Mouse (Mus musculus): ENCODE measurements around the gene Cenpx. TPM values are rescaled to one million over a fixed set of nuclear protein-coding genes. Genes with fewer than 3 reads are reported as not detected.

Gene Cenpx
- polyA plus RNA-seq, 1 experiment from 2014 or later = 123 TPM

Other genes with a start within 250 kb of the Cenpx start
- gene Arl16, start 246.1 kb downstream of the Cenpx start, polyA plus RNA-seq (2016; fragmentation: Nextera tagmentation; extraction: Ambion mirVana) = 54.2 and 65.6 TPM in 2 replicates
- gene Mrpl12, start 229.1 kb downstream of the Cenpx start, polyA plus RNA-seq (2016; fragmentation: Nextera tagmentation; extraction: Ambion mirVana) = 187 and 250 TPM in 2 replicates
- 69.0 and 71.8 TPM in 2 replicates for gene Slc25a10, start 221.9 kb downstream of the Cenpx start, polyA plus RNA-seq (2016; fragmentation: Nextera tagmentation; extraction: Ambion mirVana)
- gene Gcgr, start 183.0 kb downstream of the Cenpx start, polyA plus RNA-seq (2016; fragmentation: Nextera tagmentation; extraction: Ambion mirVana) = 0.26 and 1.1 TPM in 2 replicates
- gene Mcrip1, start 164.0 kb downstream of the Cenpx start, polyA plus RNA-seq (2016; fragmentation: Nextera tagmentation; extraction: Ambion mirVana) = 223 and 235 TPM in 2 replicates
- gene Ppp1r27, start 162.6 kb downstream of the Cenpx start, polyA plus RNA-seq (2016; fragmentation: Nextera tagmentation; extraction: Ambion mirVana) = 0.25 and 0.26 TPM in 2 replicates
- gene P4hb, start 140.5 kb downstream of the Cenpx start, polyA plus RNA-seq (2016; fragmentation: Nextera tagmentation; extraction: Ambion mirVana) = 613 and 656 TPM in 2 replicates
- 742 and 814 TPM in 2 replicates for gene Arhgdia, start 132.1 kb downstream of the Cenpx start, polyA plus RNA-seq (2016; fragmentation: Nextera tagmentation; extraction: Ambion mirVana)
- 720 and 728 TPM in 2 replicates for gene Alyref, start 115.4 kb downstream of the Cenpx start, polyA plus RNA-seq (2016; fragmentation: Nextera tagmentation; extraction: Ambion mirVana)
- gene Anapc11, start 115.3 kb downstream of the Cenpx start, polyA plus RNA-seq (2016; fragmentation: Nextera tagmentation; extraction: Ambion mirVana) = 201 and 207 TPM in 2 replicates
- gene Npb, start 105.3 kb downstream of the Cenpx start, polyA plus RNA-seq (2016; fragmentation: Nextera tagmentation; extraction: Ambion mirVana) = 0.56 TPM in 1 of 2 replicates, not detected in the other
- 161 and 169 TPM in 2 replicates for gene Pcyt2, start 95.8 kb downstream of the Cenpx start, polyA plus RNA-seq (2016; fragmentation: Nextera tagmentation; extraction: Ambion mirVana)
- gene Sirt7, start 88.5 kb downstream of the Cenpx start, polyA plus RNA-seq (2016; fragmentation: Nextera tagmentation; extraction: Ambion mirVana) = 27.2 and 28.8 TPM in 2 replicates
- gene Mafg, start 80.1 kb downstream of the Cenpx start, polyA plus RNA-seq (2016; fragmentation: Nextera tagmentation; extraction: Ambion mirVana) = 25.9 and 28.1 TPM in 2 replicates
- gene Pycr1, start 70.0 kb downstream of the Cenpx start, polyA plus RNA-seq (2016; fragmentation: Nextera tagmentation; extraction: Ambion mirVana) = 40.6 TPM in 2 replicates
- gene Myadml2, start 65.6 kb downstream of the Cenpx start, polyA plus RNA-seq (2016; fragmentation: Nextera tagmentation; extraction: Ambion mirVana) = not detected in 2 replicates
- 9.1 and 10.1 TPM in 2 replicates for gene Notum, start 52.6 kb downstream of the Cenpx start, polyA plus RNA-seq (2016; fragmentation: Nextera tagmentation; extraction: Ambion mirVana)
- 166 and 171 TPM in 2 replicates for gene Aspscr1, start 40.8 kb downstream of the Cenpx start, polyA plus RNA-seq (2016; fragmentation: Nextera tagmentation; extraction: Ambion mirVana)
- gene Lrrc45, start 187 bp upstream of the Cenpx start, polyA plus RNA-seq (2016; fragmentation: Nextera tagmentation; extraction: Ambion mirVana) = 52.8 and 60.8 TPM in 2 replicates
- 25.4 and 28.8 TPM in 2 replicates for gene Rac3, start 7.7 kb upstream of the Cenpx start, polyA plus RNA-seq (2016; fragmentation: Nextera tagmentation; extraction: Ambion mirVana)
- gene Dcxr, start 13.5 kb upstream of the Cenpx start, polyA plus RNA-seq (2016; fragmentation: Nextera tagmentation; extraction: Ambion mirVana) = 14.0 and 15.9 TPM in 2 replicates
- 15.2 and 16.3 TPM in 2 replicates for gene Cbr2, start 18.4 kb upstream of the Cenpx start, polyA plus RNA-seq (2016; fragmentation: Nextera tagmentation; extraction: Ambion mirVana)
- gene Hmga1b, start 49.1 kb upstream of the Cenpx start, polyA plus RNA-seq (2016; fragmentation: Nextera tagmentation; extraction: Ambion mirVana) = 9.3 and 20.0 TPM in 2 replicates
- 35.7 and 40.4 TPM in 2 replicates for gene Rfng, start 70.5 kb upstream of the Cenpx start, polyA plus RNA-seq (2016; fragmentation: Nextera tagmentation; extraction: Ambion mirVana)
- gene Gps1, start 70.5 kb upstream of the Cenpx start, polyA plus RNA-seq (2016; fragmentation: Nextera tagmentation; extraction: Ambion mirVana) = 269 and 270 TPM in 2 replicates
- gene Dus1l, start 82.7 kb upstream of the Cenpx start, polyA plus RNA-seq (2016; fragmentation: Nextera tagmentation; extraction: Ambion mirVana) = 122 and 136 TPM in 2 replicates
- gene Fasn, start 110.8 kb upstream of the Cenpx start, polyA plus RNA-seq (2016; fragmentation: Nextera tagmentation; extraction: Ambion mirVana) = 125 and 139 TPM in 2 replicates
- gene Ccdc57, start 219.1 kb upstream of the Cenpx start, polyA plus RNA-seq (2016; fragmentation: Nextera tagmentation; extraction: Ambion mirVana) = 7.0 and 7.2 TPM in 2 replicates
- 119 and 165 TPM in 2 replicates for gene Slc16a3, start 234.7 kb upstream of the Cenpx start, polyA plus RNA-seq (2016; fragmentation: Nextera tagmentation; extraction: Ambion mirVana)